Mouse (Mus musculus): ENCODE measurements around the gene Ippk. TPM values are rescaled to one million over a fixed set of nuclear protein-coding genes. Genes with fewer than 3 reads are reported as not detected.

Ippk gene
- 15.1 and 15.2 TPM in 2 replicates for polyA plus RNA-seq (2015; fragmentation: Nextera tagmentation; extraction: Ambion mirVana)

GRCm38 (mm10) chr13:49420754-49421605 is at the start of gene Ippk:
Gene Ippk, plus strand, starts transcription at chr13:49421249.
- peak; percentile 98 for ATAC-seq (ENCODE audit: borderline replicate concordance, extremely low read depth, low FRiP score, low TSS enrichment)
- Histone ChIP-seq H3K27ac (peak within 1 kb of the TSS; percentile 77), H3K4me2 (peak within 1 kb of the TSS; percentile 95), H3K4me3 (peak within 1 kb of the TSS; percentile 72), H3K27me3 (no peaks in the 10 kb centered on the region), H3K9ac (peak within 1 kb of the TSS; percentile 74), H3K9me3 (no peaks in the 10 kb centered on the region), H3K36me3 (no peaks in the 10 kb centered on the region), H3K4me1 (peaks cover 24% of the 10 kb centered on the region)
- WGBS: 0% methylated on average over 66 of the region's 69 CpGs

DNA sequence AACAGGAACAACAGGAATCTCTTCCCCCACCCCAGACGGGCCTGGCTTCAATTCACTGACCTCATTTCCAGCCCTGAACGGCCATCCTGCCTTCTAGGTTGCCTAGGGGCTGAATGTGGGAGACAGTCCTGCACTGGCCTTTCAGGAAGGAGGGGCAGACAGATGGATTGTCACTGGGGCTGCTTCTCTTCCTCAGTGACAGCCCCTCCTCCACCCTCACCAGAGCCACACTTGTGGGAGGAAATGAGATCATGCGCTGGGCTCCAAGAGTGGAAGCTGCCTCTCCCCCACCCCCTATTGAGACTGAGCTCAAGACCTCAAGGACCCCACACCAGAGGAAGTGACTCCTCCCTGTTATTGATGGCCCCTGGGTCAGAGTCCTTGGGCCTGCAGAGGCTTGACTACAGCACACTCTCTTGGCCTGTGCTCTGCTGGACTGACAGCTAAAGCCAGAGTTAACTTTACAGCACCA is 49.6 kb upstream of the Ippk start:
- no peaks in the 10 kb centered on the region for H3K9me3 ChIP-seq
- H3K27ac ChIP-seq: peak overlapping the region; percentile 75
- ATAC-seq (ENCODE audit: borderline replicate concordance, extremely low read depth, low FRiP score, low TSS enrichment): peak; percentile 86
- H3K4me3 ChIP-seq: no peak overlapping the region
- H3K27me3 ChIP-seq: no peaks in the 10 kb centered on the region
- peaks cover 21% of the 10 kb centered on the region for H3K4me1 ChIP-seq
- WGBS: 17% methylated on average over 3 of the region's 3 CpGs
- H3K9ac ChIP-seq: no peak overlapping the region
- no peak overlapping the region for H3K4me2 ChIP-seq
- peaks cover 21% of the 10 kb centered on the region for H3K36me3 ChIP-seq

DNA sequence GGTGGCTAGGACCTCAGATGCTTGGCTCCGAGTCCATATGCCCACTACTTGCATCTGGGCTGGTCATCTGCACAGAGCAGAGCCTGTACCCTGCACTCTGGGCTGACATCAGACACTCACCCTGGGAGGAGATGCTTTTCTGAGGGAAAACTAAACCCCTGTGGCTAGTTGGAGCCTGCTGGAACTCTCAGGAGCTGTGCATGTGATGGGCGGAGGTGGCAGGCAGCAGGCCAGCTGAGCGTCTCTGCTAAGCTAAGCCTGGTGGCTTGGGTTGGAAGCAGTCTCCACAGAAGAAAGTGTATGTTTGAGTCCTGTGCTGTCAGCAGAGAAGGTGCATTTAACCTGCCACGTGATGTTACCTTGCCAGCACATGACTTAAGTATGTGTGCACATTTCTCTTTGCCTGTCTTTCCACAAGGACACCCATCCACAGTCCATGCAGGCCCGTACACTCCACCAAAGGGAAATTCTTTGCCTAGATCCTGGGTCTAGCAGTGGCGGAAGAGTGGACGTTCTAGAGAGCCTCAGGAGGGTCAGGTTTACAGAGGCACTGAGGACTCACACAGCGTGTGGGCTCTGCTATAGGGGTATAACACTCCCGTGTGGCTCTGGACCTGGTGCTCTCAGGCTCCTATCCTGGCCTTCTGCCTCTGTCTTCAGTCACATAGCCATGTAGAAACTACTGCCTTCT is 48.5 kb upstream of the Ippk start:
- no peak overlapping the region for H3K9ac ChIP-seq

GRCm38 (mm10) chr13:49374304-49374703 is 46.7 kb upstream of the Ippk start:
- no peaks in the 10 kb centered on the region for H3K27me3 ChIP-seq
- no peak overlapping the region for H3K4me2 ChIP-seq
- H3K36me3 ChIP-seq: peaks cover 47% of the 10 kb centered on the region
- no peak for ATAC-seq (ENCODE audit: borderline replicate concordance, extremely low read depth, low FRiP score, low TSS enrichment)
- H3K9me3 ChIP-seq: no peaks in the 10 kb centered on the region
- peak overlapping the region; percentile 26; the same call in 1 of the 2 replicates for H3K27ac ChIP-seq
- no peak overlapping the region for H3K9ac ChIP-seq
- 51% methylated on average over 6 of the region's 6 CpGs for WGBS
- H3K4me3 ChIP-seq: no peak overlapping the region
- peaks cover 21% of the 10 kb centered on the region for H3K4me1 ChIP-seq

More for the DNA sequence above, 48.5 kb upstream of the Ippk start:
- Histone ChIP-seq H3K9me3 (no peaks in the 10 kb centered on the region), H3K4me1 (peaks cover 21% of the 10 kb centered on the region), H3K27me3 (no peaks in the 10 kb centered on the region), H3K4me3 (no peak overlapping the region), H3K27ac (peak overlapping the region; percentile 75), H3K36me3 (peaks cover 31% of the 10 kb centered on the region), H3K4me2 (no peak overlapping the region)
- ATAC-seq (ENCODE audit: borderline replicate concordance, extremely low read depth, low FRiP score, low TSS enrichment): no peak
- 84% methylated on average over 9 of the region's 9 CpGs for WGBS

DNA sequence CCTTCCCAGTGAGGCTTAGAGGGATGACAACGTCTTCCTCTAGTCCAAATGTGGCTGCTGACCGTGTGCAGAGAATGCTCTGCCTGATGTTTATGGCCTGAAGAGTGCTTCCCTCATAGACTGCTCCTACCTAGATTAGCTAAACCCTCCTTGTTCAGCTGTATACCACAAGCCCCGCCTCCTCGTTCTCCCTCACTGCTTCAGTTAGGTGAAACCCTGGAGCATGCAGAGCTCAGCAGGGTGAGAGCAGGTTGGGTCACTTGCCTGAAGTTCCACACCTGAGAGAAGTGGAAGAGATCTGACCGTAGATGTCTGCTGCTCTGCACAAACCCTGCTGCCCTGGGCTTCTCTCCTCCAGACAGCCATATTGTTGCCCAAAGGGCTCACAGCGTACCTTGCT is 46.3 kb upstream of the Ippk start:
- H3K27me3 ChIP-seq: no peaks in the 10 kb centered on the region
- peaks cover 47% of the 10 kb centered on the region for H3K36me3 ChIP-seq
- H3K4me3 ChIP-seq: no peak overlapping the region
- no peaks in the 10 kb centered on the region for H3K9me3 ChIP-seq
- H3K4me2 ChIP-seq: no peak overlapping the region
- 60% methylated on average over 6 of the region's 6 CpGs for WGBS
- H3K27ac ChIP-seq: peak overlapping the region; percentile 26; the same call in 1 of the 2 replicates
- peaks cover 21% of the 10 kb centered on the region for H3K4me1 ChIP-seq
- no peak for ATAC-seq (ENCODE audit: borderline replicate concordance, extremely low read depth, low FRiP score, low TSS enrichment)
- no peak overlapping the region for H3K9ac ChIP-seq

DNA sequence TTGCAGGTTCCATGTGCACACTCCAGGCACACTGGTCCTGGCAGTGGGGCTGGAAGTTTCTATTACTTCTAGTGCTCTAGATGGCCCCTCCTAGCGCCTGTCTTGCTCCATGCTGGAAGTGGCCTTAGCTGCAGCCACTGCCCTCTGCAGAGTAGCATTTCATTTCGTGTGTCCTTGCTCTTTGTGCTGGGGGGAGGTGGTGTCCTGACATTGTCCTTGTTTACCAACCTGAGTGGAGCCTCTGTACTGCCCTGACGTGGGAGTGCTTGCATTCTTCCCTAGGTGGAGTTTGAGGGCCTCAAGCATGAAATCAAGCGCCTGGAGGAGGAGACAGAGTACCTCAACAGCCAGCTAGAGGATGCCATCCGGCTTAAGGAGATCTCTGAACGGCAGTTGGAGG is 43.4 kb upstream of the Ippk start:
- 65% methylated on average over 6 of the region's 6 CpGs for WGBS
- ATAC-seq (ENCODE audit: borderline replicate concordance, extremely low read depth, low FRiP score, low TSS enrichment): no peak
- Histone ChIP-seq H3K36me3 (peaks cover 66% of the 10 kb centered on the region), H3K4me3 (no peak overlapping the region), H3K27me3 (no peaks in the 10 kb centered on the region), H3K27ac (no peak overlapping the region), H3K9me3 (no peaks in the 10 kb centered on the region), H3K4me1 (peaks cover 3% of the 10 kb centered on the region; the same call in 1 of the 2 replicates), H3K9ac (no peak overlapping the region), H3K4me2 (no peak overlapping the region)

DNA sequence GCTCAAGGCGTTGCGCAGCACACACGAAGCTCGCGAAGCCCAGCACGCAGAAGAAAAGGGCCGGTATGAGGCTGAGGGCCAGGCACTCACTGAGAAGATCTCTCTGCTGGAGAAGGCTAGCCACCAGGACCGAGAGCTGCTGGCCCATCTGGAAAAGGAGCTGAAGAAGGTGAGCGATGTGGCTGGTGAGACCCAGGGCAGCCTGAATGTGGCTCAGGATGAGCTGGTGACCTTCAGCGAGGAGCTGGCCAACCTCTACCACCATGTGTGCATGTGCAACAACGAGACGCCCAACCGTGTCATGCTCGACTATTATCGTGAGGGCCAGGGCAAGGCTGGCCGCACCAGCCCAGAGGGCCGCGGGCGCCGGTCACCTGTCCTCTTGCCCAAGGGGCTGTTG is 41.7 kb upstream of the Ippk start:
- no peak overlapping the region for H3K4me3 ChIP-seq
- no peaks in the 10 kb centered on the region for H3K27me3 ChIP-seq
- H3K9me3 ChIP-seq: no peaks in the 10 kb centered on the region
- H3K4me2 ChIP-seq: no peak overlapping the region
- H3K9ac ChIP-seq: no peak overlapping the region
- peaks cover 83% of the 10 kb centered on the region for H3K36me3 ChIP-seq
- no peak overlapping the region for H3K27ac ChIP-seq
- no peaks in the 10 kb centered on the region for H3K4me1 ChIP-seq
- ATAC-seq (ENCODE audit: borderline replicate concordance, extremely low read depth, low FRiP score, low TSS enrichment): no peak
- 95% methylated on average over 20 of the region's 20 CpGs for WGBS

DNA sequence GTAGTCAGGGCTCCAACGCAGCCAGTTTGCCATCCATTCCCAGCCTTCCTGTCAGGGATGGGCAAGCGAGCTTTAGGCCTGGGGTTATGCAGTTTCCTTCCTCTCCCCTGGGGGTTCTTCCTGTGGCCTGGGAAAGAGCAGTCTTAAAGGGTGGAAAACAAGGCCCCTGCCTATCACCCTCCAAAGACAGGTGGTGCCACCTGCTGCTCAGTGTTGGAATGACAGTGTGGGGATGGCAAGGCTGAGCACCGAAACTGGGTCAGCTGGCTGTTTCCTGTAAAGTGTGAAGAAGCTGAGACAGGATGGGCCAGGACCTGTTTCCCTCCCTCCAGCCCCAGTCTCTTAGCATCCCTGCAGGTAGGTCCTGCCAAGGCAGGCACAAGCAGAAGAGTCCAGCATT is 39.8 kb upstream of the Ippk start:
- Histone ChIP-seq H3K9me3 (no peaks in the 10 kb centered on the region), H3K36me3 (peaks cover 86% of the 10 kb centered on the region), H3K27me3 (no peaks in the 10 kb centered on the region), H3K9ac (no peak overlapping the region), H3K27ac (no peak overlapping the region), H3K4me3 (no peak overlapping the region), H3K4me1 (no peaks in the 10 kb centered on the region), H3K4me2 (no peak overlapping the region)
- 28% methylated on average over 3 of the region's 3 CpGs for WGBS
- ATAC-seq (ENCODE audit: borderline replicate concordance, extremely low read depth, low FRiP score, low TSS enrichment): peak; percentile 57

- Histone ChIP-seq H3K4me3 (no peak overlapping the region), H3K9me3 (no peaks in the 10 kb centered on the region), H3K4me1 (no peaks in the 10 kb centered on the region), H3K27ac (no peak overlapping the region), H3K36me3 (peaks cover 75% of the 10 kb centered on the region), H3K4me2 (no peak overlapping the region), H3K27me3 (no peaks in the 10 kb centered on the region), H3K9ac (no peak overlapping the region)
- WGBS: 90% methylated on average over 23 of the region's 23 CpGs
- ATAC-seq (ENCODE audit: borderline replicate concordance, extremely low read depth, low FRiP score, low TSS enrichment): no peak
Measured at GRCm38 (mm10) chr13:49382997-49383396, 38.1 kb upstream of the Ippk start.

- Histone ChIP-seq H3K4me2 (no peak overlapping the region), H3K27me3 (no peaks in the 10 kb centered on the region), H3K4me1 (no peaks in the 10 kb centered on the region), H3K27ac (no peak overlapping the region), H3K4me3 (no peak overlapping the region), H3K9me3 (no peaks in the 10 kb centered on the region), H3K36me3 (peaks cover 57% of the 10 kb centered on the region), H3K9ac (no peak overlapping the region)
- 76% methylated on average over 16 of the region's 16 CpGs for WGBS
- ATAC-seq (ENCODE audit: borderline replicate concordance, extremely low read depth, low FRiP score, low TSS enrichment): no peak
Measured at GRCm38 (mm10) chr13:49384751-49385463, 36.1 kb upstream of the Ippk start.

DNA sequence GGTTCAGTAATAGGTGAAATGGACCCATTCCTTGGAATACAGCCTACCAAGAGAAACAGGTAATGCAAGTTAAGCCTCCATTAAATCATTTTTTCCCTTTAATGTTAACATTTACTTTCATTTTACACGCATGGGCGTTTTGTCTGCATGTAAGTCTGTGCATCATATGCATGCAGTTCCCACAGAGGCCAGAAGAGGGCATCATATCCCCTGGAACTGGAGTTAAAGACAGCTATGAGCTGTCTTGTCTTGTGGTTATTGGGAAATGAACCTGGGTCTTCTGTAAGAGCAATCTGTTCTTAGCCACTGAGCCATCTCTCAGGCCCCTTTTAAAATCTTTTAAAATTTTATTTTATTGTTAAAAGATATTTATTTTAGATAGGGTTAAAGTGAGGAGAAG is 29.7 kb upstream of the Ippk start:
- Histone ChIP-seq H3K4me1 (no peaks in the 10 kb centered on the region), H3K27ac (no peak overlapping the region), H3K36me3 (peaks cover 7% of the 10 kb centered on the region; the same call in 1 of the 2 replicates), H3K9ac (no peak overlapping the region), H3K27me3 (no peaks in the 10 kb centered on the region), H3K4me2 (no peak overlapping the region), H3K4me3 (no peak overlapping the region), H3K9me3 (no peaks in the 10 kb centered on the region; the same call in 1 of the 2 replicates)
- WGBS: 96% methylated on average over 2 of the region's 2 CpGs
- no peak for ATAC-seq (ENCODE audit: borderline replicate concordance, extremely low read depth, low FRiP score, low TSS enrichment)
